Mouse (Mus musculus): ENCODE measurements around the gene Nup93. TPM values are rescaled to one million over a fixed set of nuclear protein-coding genes. Genes with fewer than 3 reads are reported as not detected.

The Nup93 gene
- polyA plus RNA-seq, 1 experiment, result 58.7 TPM

- Histone ChIP-seq H3K36me3 (ENCODE audit: control insufficient read depth, insufficient read depth) (peaks cover 15% of the 10 kb centered on the region), H3ac (ENCODE audit: control insufficient read depth, insufficient read length, low read depth) (no peak overlapping the region), H3K79me3 (ENCODE audit: low read depth) (peaks cover 10% of the 10 kb centered on the region), H3K4me3 (ENCODE audit: insufficient read depth, poor library complexity, severe bottlenecking) (no peak overlapping the region), H3K79me2 (ENCODE audit: control insufficient read depth, insufficient read depth) (peaks cover 12% of the 10 kb centered on the region), H3K27me3 (ENCODE audit: control insufficient read depth, insufficient read depth, insufficient read length) (no peaks in the 10 kb centered on the region)
- TF ChIP-seq MYOG (IDR thresholded peaks at IDR 0.05; ENCODE audit: control insufficient read depth, extremely low read depth, insufficient read length), result no peak
- TF ChIP-seq MAX (IDR thresholded peaks at IDR 0.05), result no peak
- no peak for TF ChIP-seq USF1 (IDR thresholded peaks at IDR 0.05; ENCODE audit: low read depth)
These were observed 25.9 kb downstream of the Nup93 start for GRCm38 (mm10) chr8:94240240-94240751.

- Histone ChIP-seq H3K79me2 (ENCODE audit: control insufficient read depth, insufficient read depth) (peaks cover 68% of the 10 kb centered on the region), H3K79me3 (ENCODE audit: low read depth) (peaks cover 33% of the 10 kb centered on the region), H3ac (ENCODE audit: control insufficient read depth, insufficient read length, low read depth) (no peak overlapping the region), H3K4me3 (ENCODE audit: insufficient read depth, poor library complexity, severe bottlenecking) (no peak overlapping the region), H3K36me3 (ENCODE audit: control insufficient read depth, insufficient read depth) (peaks cover 8% of the 10 kb centered on the region), H3K27me3 (ENCODE audit: control insufficient read depth, insufficient read depth, insufficient read length) (no peaks in the 10 kb centered on the region)
- TF ChIP-seq CEBPB (IDR thresholded peaks at IDR 0.05; ENCODE audit: low read depth) (no peak), MYOG (IDR thresholded peaks at IDR 0.05; ENCODE audit: control insufficient read depth, extremely low read depth, insufficient read length) (no peak), MAX (IDR thresholded peaks at IDR 0.05) (no peak), FOSL1 (IDR thresholded peaks at IDR 0.05; ENCODE audit: insufficient read depth, low read length, poor library complexity, severe bottlenecking) (no peak), USF1 (IDR thresholded peaks at IDR 0.05; ENCODE audit: low read depth) (no peak), CTCF (IDR thresholded peaks at IDR 0.05; ENCODE audit: control insufficient read depth, insufficient read depth, insufficient read length) (no peak), MYOD1 (IDR thresholded peaks at IDR 0.05; ENCODE audit: control insufficient read depth, insufficient read length, low read depth) (no peak)
These were observed 35.6 kb downstream of the Nup93 start for GRCm38 (mm10) chr8:94249836-94250435.

- H3ac ChIP-seq (ENCODE audit: control insufficient read depth, insufficient read length, low read depth), result no peak overlapping the region
- no peak overlapping the region for H3K4me3 ChIP-seq (ENCODE audit: insufficient read depth, poor library complexity, severe bottlenecking)
- H3K79me3 ChIP-seq (ENCODE audit: low read depth), result peaks cover 28% of the 10 kb centered on the region
- no peaks in the 10 kb centered on the region for H3K27me3 ChIP-seq (ENCODE audit: control insufficient read depth, insufficient read depth, insufficient read length)
- TF ChIP-seq CEBPB (IDR thresholded peaks at IDR 0.05; ENCODE audit: low read depth), result no peak
- TF ChIP-seq CTCF (IDR thresholded peaks at IDR 0.05; ENCODE audit: control insufficient read depth, insufficient read depth, insufficient read length), result no peak
- peaks cover 74% of the 10 kb centered on the region for H3K79me2 ChIP-seq (ENCODE audit: control insufficient read depth, insufficient read depth)
- peaks cover 10% of the 10 kb centered on the region for H3K36me3 ChIP-seq (ENCODE audit: control insufficient read depth, insufficient read depth)
These were observed 44.5 kb downstream of the Nup93 start for GRCm38 (mm10) chr8:94258881-94259280.

- Histone ChIP-seq H3K79me2 (ENCODE audit: control insufficient read depth, insufficient read depth) (peaks cover 57% of the 10 kb centered on the region), H3K79me3 (ENCODE audit: low read depth) (peaks cover 10% of the 10 kb centered on the region), H3K36me3 (ENCODE audit: control insufficient read depth, insufficient read depth) (peaks cover 6% of the 10 kb centered on the region), H3ac (ENCODE audit: control insufficient read depth, insufficient read length, low read depth) (no peak overlapping the region), H3K4me3 (ENCODE audit: insufficient read depth, poor library complexity, severe bottlenecking) (no peak overlapping the region), H3K27me3 (ENCODE audit: control insufficient read depth, insufficient read depth, insufficient read length) (no peaks in the 10 kb centered on the region)
- TF ChIP-seq MAX (IDR thresholded peaks at IDR 0.05) (no peak), FOSL1 (IDR thresholded peaks at IDR 0.05; ENCODE audit: insufficient read depth, low read length, poor library complexity, severe bottlenecking) (no peak), CEBPB (IDR thresholded peaks at IDR 0.05; ENCODE audit: low read depth) (no peak), MYOG (IDR thresholded peaks at IDR 0.05; ENCODE audit: control insufficient read depth, extremely low read depth, insufficient read length) (no peak), MYOD1 (IDR thresholded peaks at IDR 0.05; ENCODE audit: control insufficient read depth, insufficient read length, low read depth) (no peak), USF1 (IDR thresholded peaks at IDR 0.05; ENCODE audit: low read depth) (no peak), CTCF (IDR thresholded peaks at IDR 0.05; ENCODE audit: control insufficient read depth, insufficient read depth, insufficient read length) (no peak)
These were observed 48.4 kb downstream of the Nup93 start for GRCm38 (mm10) chr8:94262626-94263297.

GRCm38 (mm10) chr8:94266344-94267191 is 52.2 kb downstream of the Nup93 start:
- H3ac ChIP-seq (ENCODE audit: control insufficient read depth, insufficient read length, low read depth), result no peak overlapping the region
- no peak for TF ChIP-seq MYOD1 (IDR thresholded peaks at IDR 0.05; ENCODE audit: control insufficient read depth, insufficient read length, low read depth)
- no peak for TF ChIP-seq FOSL1 (IDR thresholded peaks at IDR 0.05; ENCODE audit: insufficient read depth, low read length, poor library complexity, severe bottlenecking)
- TF ChIP-seq CTCF (IDR thresholded peaks at IDR 0.05; ENCODE audit: control insufficient read depth, insufficient read depth, insufficient read length), result no peak
- TF ChIP-seq CEBPB (IDR thresholded peaks at IDR 0.05; ENCODE audit: low read depth), result no peak
- TF ChIP-seq USF1 (IDR thresholded peaks at IDR 0.05; ENCODE audit: low read depth), result no peak
- TF ChIP-seq MAX (IDR thresholded peaks at IDR 0.05), result no peak
- no peak for TF ChIP-seq MYOG (IDR thresholded peaks at IDR 0.05; ENCODE audit: control insufficient read depth, extremely low read depth, insufficient read length)
- no peaks in the 10 kb centered on the region for H3K27me3 ChIP-seq (ENCODE audit: control insufficient read depth, insufficient read depth, insufficient read length)
- peaks cover 42% of the 10 kb centered on the region for H3K79me2 ChIP-seq (ENCODE audit: control insufficient read depth, insufficient read depth)
- no peaks in the 10 kb centered on the region for H3K36me3 ChIP-seq (ENCODE audit: control insufficient read depth, insufficient read depth)
- H3K4me3 ChIP-seq (ENCODE audit: insufficient read depth, poor library complexity, severe bottlenecking), result no peak overlapping the region
- peaks cover 7% of the 10 kb centered on the region for H3K79me3 ChIP-seq (ENCODE audit: low read depth)
